Mouse (Mus musculus) embryonic facial prominence, embryonic 11.5 days (tissue): ENCODE results near the gene Plscr1. TPM values are rescaled to one million over a fixed set of nuclear protein-coding genes. Genes with fewer than 3 reads are reported as not detected.

Experiments
- ATAC-seq: fragments of 200-750 bp; cut with Nextera tagmentation; replicated peaks from 2 replicates; pipeline ENCODE4 v1.8.0; 2017; ENCODE audit warnings: low read depth; ENCODE audit not compliant: insufficient number of reproducible peaks, low FRiP score, low TSS enrichment
- DNase-seq: peaks from one replicate; pipeline ENCODE4 v3.0.0-alpha.2; 2015; ENCODE audit warnings: low spot score
- H3K27ac ChIP-seq: fragments of 300-500 bp; sonication (generic); replicated peaks from 2 replicates; pipeline ENCODE4 v1.5.1; 2014; ENCODE audit warnings: mild to moderate bottlenecking, low read depth, low read length, control low read depth
- H3K27me3 ChIP-seq: fragments of 300-500 bp; sonication (generic); 2 replicates; pipeline ENCODE4 v1.6.1; 2014; ENCODE audit warnings: mild to moderate bottlenecking, low read length, moderate library complexity, mixed read lengths; ENCODE audit not compliant: control insufficient read depth, insufficient read depth
- H3K36me3 ChIP-seq: fragments of 300-500 bp; sonication (generic); replicated peaks from 2 replicates; pipeline ENCODE4 v1.6.1; 2014; ENCODE audit warnings: low read depth, mild to moderate bottlenecking, low read length, moderate library complexity, mixed read lengths; ENCODE audit not compliant: control insufficient read depth, insufficient read depth
- H3K4me1 ChIP-seq: fragments of 300-500 bp; sonication (generic); 2 replicates; pipeline ENCODE4 v1.6.1; 2014; ENCODE audit warnings: low read length, mixed read lengths; ENCODE audit not compliant: control insufficient read depth, insufficient read depth
- H3K4me2 ChIP-seq: fragments of 300-500 bp; sonication (generic); 2 replicates; pipeline ENCODE4 v1.6.1; 2014; ENCODE audit warnings: low read depth, mild to moderate bottlenecking, control low read depth, low read length, moderate library complexity
- H3K4me3 ChIP-seq: fragments of 300-500 bp; sonication (generic); 2 replicates; pipeline ENCODE4 v1.5.1; 2014; ENCODE audit warnings: low read depth, low read length, control low read depth
- H3K9ac ChIP-seq: fragments of 300-500 bp; sonication (generic); replicated peaks from 2 replicates; pipeline ENCODE4 v1.6.1; 2014; ENCODE audit warnings: mild to moderate bottlenecking, control low read depth, low read length
- H3K9me3 ChIP-seq: fragments of 300-500 bp; sonication (generic); replicated peaks from 2 replicates; pipeline ENCODE4 v1.6.1; 2016; ENCODE audit warnings: mild to moderate bottlenecking, low read length, inconsistent platforms, mixed read lengths; ENCODE audit not compliant: control insufficient read depth
- WGBS: fragments of 180-500 bp; shearing (Covaris S2); extraction: QIAGEN DNeasy Blood & Tissue Kit; methylation state at CpG from one replicate; pipeline ENCODE4 v1.1.7; 2014; 5-methylcytosine and 5-hydroxymethylcytosine counted together
- polyA plus RNA-seq: library from polyadenylated mRNA; unstranded; fragments of >200 nt; fragmentation: Nextera tagmentation; extraction: Ambion mirVana; gene quantifications from 2 replicates; pipeline ENCODE4 v1.2.1, GENCODE M21; 2014

Gene Plscr1
- polyA plus RNA-seq, 1 experiment from 2014 or later = 37.1 TPM

DNA sequence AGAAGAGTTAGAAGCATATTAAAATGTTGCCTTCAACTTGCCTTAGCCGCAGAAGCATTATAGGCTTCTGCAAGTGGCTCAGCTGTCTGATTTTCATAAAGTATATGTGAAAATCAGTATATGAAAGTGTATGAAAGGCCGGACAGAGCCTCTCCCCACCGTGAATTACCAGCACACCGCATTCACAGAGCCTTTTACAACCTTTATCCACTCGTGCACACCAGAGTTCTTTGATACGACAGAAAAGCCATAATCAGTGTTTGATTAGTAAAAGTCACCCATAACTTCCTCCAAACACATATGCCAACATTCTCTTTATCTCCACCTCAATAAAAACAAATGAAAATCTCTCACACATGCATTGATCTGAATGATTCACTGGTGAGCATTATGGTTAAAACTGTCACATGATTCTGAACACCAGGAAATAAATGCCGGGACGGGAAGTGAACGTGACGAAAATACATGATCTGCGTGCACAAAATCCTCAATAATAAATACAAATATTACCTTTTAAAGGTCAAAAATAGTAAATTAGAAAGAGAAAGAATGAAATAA lies 14.6 kb upstream of the Plscr1 start:
- Histone ChIP-seq H3K27me3 (no peaks in the 10 kb centered on the region), H3K9me3 (no peaks in the 10 kb centered on the region), H3K27ac (no peak overlapping the region), H3K4me3 (no peak overlapping the region), H3K4me1 (no peaks in the 10 kb centered on the region), H3K9ac (no peak overlapping the region), H3K4me2 (no peak overlapping the region), H3K36me3 (no peaks in the 10 kb centered on the region)
- ATAC-seq = no peak
- WGBS = 90% methylated on average over 11 of the region's 11 CpGs
- DNase-seq = no peak

DNA sequence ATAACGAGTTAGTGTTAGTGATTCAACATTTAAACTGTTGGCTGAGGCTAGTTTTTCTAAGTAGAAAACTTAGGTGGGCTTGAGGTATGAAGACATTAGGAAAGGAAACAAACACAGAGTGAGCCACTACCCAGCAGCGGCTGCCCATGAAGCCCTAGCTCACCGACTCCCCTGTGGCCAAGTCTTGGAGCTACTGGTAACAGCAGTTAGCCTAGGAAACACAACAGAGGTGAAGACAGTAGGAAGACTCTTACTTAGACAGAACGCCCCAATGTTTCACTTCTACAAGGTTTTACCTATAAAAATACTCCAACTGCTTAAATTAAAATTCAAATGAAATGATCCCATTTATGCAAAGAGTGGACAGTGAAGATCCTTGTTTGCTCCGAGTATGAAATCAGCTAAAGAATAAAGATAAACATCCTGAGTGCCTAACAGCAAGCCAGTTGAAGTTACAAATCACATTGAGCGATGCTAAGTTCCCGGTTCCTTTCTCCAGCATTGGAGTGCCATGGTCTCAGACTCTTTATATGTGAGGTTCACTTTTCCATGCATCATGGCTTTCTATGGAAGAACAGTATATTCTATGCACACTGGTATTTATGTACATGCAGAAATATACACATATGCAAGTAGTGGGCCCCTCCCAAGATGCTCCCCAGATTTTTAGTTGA lies 640 bp upstream of the Plscr1 start:
- no peak overlapping the region for H3K9ac ChIP-seq
- H3K27me3 ChIP-seq = no peaks in the 10 kb centered on the region
- no peak overlapping the region for H3K4me2 ChIP-seq
- H3K4me1 ChIP-seq = no peaks in the 10 kb centered on the region
- no peak overlapping the region for H3K4me3 ChIP-seq
- WGBS = 80% methylated on average over 7 of the region's 7 CpGs
- no peaks in the 10 kb centered on the region for H3K36me3 ChIP-seq
- DNase-seq (no peak), ATAC-seq (no peak)
- no peaks in the 10 kb centered on the region for H3K9me3 ChIP-seq
- H3K27ac ChIP-seq = no peak overlapping the region

DNA sequence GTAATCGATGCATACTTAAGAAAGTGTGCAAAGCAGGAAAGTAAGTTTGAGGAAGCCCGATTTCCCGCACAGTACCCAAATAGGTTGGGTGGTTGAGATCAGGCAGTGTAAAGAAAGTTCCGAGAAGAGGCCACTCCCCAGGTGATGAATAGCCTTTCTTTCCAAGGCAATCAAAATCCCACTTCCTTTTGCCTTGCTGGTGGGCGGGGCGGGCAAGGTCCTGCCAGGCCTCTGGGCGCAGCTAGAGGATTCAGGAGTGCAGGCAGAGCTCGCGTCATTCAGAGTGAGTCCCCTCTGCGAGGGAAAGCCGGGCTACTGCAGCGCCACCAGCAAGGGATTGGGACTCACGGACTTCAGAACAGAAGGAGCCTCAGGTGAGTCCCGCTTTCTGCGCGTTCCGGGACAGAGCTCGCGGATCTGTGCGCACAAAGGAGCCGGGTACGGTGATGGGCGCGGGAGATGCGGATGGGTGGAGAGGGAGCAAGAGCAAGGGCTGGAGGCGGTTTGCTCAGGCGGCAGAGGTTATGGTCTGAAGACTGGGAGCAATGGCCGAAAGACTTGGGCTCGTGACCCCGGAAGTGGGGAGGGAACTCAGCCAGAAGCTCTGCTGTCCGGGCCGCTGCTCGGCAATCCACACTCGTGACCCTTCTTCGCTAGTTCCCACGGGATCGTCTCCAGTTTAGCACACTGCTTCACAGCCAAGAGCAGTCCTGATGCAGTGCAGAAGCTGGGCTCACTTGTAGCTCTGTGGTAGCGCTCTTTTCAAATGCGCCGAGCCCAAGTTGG lies 630 bp downstream of the Plscr1 start:
- DNase-seq (peak; percentile 84), ATAC-seq (peak; percentile 94)
- Histone ChIP-seq H3K9me3 (no peaks in the 10 kb centered on the region), H3K4me2 (peak overlapping the region; percentile 15), H3K4me3 (peak overlapping the region; percentile 30), H3K27ac (peak overlapping the region; percentile 74), H3K9ac (peak overlapping the region; percentile 76), H3K27me3 (no peaks in the 10 kb centered on the region), H3K4me1 (no peaks in the 10 kb centered on the region), H3K36me3 (no peaks in the 10 kb centered on the region)
- WGBS = under 1% methylated on average over 40 of the region's 40 CpGs

DNA sequence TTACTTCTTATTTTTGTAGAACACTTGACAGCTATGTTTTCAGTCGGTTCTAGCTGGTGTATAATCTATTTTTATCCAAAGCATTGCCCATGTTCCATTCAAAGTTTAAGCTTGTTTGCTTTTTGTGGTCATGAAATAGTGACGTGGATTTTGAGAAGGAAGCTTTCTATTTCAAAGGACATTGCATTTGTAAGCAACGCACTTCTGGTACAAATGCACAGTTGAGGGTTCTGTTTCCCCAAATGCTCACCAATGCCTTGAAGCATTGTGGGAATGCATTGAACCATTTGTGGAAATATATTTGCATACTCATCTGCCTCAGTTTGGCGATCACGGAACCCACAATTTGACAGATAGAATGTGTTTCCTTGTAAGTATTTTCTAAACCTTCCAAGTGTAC lies 3.2 kb downstream of the Plscr1 start:
- Histone ChIP-seq H3K9me3 (no peaks in the 10 kb centered on the region), H3K27me3 (no peaks in the 10 kb centered on the region), H3K27ac (no peak overlapping the region), H3K4me3 (no peak overlapping the region), H3K4me1 (no peaks in the 10 kb centered on the region), H3K4me2 (no peak overlapping the region), H3K9ac (no peak overlapping the region), H3K36me3 (no peaks in the 10 kb centered on the region)
- ATAC-seq (no peak), DNase-seq (no peak)
- WGBS = 91% methylated on average over 5 of the region's 5 CpGs

DNA sequence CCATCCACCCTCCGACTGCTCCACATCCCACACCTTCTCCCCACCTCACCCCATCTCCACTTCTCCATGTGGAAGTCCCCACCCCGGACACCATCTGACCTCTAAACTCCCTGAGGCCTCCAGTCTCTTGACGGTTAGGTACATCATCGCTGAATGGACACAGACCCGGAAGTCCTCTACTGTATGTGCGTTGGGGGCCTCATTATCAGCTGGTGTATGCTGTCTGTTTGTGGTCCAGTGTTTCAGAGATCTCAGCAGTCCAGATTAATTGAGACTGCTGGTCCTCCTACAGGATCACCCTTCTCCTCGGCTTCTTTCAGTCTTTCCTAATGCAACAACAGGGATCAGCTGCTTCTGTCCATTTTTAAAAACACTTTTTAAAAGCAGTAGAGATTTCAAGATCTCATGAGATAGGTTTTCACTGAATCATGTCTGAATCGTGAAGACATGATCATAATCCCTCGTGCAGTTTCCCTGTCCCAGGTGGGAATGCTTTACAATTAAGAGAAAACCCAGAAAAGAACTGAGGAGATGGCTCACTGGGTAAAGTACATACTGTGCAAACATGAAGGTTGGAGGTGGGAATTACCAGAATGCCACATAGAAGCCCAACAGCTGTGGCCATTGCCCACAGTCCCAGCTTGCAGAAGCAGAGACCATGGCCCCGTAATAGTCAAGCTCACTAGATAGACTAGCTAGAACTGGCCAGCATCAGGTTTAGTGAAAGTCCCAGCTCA lies 4.2 kb downstream of the Plscr1 start:
- Histone ChIP-seq H3K27me3 (no peaks in the 10 kb centered on the region), H3K4me1 (no peaks in the 10 kb centered on the region), H3K27ac (no peak overlapping the region), H3K4me2 (no peak overlapping the region), H3K9me3 (no peaks in the 10 kb centered on the region), H3K4me3 (no peak overlapping the region), H3K36me3 (no peaks in the 10 kb centered on the region), H3K9ac (no peak overlapping the region)
- WGBS = 92% methylated on average over 10 of the region's 10 CpGs
- DNase-seq (no peak), ATAC-seq (no peak)

DNA sequence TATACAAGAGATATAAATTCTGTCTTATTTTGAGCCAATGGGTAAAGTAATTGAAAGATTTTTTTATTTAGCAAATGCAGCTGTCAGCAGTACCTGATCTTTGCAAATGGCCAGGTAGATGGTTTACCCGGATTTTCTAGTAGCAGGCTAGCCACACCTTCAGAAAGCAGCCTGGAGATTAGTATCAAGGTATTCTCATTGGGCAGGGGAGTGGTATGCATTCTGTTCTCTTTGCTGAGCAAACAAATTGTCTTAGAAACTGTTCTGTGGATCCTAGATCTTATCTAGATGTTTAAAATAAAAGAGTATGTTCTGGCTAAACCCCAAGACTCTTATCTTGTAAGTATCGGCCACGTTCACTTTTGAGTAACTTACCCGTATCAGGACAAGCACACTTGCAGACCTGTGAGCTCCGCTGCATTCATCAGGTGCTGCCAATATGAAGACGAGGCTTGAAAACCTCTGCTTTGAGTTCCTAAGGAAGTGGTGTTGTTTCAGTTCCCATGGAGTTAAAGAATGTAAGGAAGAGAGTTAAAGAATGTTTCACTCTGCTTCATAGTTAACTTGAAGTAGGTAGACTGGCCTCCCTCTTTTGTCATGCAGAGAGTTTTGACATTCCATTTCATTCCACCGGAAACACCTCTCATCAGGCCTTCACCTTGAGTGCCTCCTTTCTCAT lies 11.1 kb downstream of the Plscr1 start:
- Histone ChIP-seq H3K9me3 (no peaks in the 10 kb centered on the region), H3K27me3 (no peaks in the 10 kb centered on the region), H3K27ac (no peak overlapping the region), H3K4me2 (no peak overlapping the region), H3K4me3 (no peak overlapping the region), H3K9ac (no peak overlapping the region), H3K36me3 (no peaks in the 10 kb centered on the region), H3K4me1 (no peaks in the 10 kb centered on the region)
- ATAC-seq (no peak), DNase-seq (no peak)
- WGBS = 73% methylated on average over 7 of the region's 7 CpGs

DNA sequence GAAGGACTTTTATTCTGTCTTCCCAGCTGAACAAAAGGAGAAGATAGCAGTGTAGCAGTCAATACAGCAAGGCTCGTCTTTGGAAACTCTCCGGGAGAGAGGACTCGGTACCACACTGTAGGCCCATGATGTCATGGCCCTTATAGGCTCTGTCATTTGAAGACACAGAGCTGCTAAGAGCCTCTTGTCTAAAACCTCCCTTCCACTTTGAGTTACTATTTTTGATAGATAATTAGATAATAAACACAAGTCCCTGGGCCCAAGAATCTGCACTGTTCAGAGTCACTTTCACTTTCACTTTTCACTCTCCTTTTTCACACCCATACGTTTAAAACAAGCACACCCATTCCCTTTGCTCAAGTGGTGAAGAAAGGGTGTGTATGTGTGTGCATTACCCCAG lies 16.2 kb downstream of the Plscr1 start:
- Histone ChIP-seq H3K4me2 (no peak overlapping the region), H3K4me1 (no peaks in the 10 kb centered on the region), H3K27me3 (no peaks in the 10 kb centered on the region), H3K9me3 (no peaks in the 10 kb centered on the region), H3K9ac (no peak overlapping the region), H3K27ac (no peak overlapping the region), H3K36me3 (no peaks in the 10 kb centered on the region), H3K4me3 (no peak overlapping the region)
- WGBS = 90% methylated on average over 4 of the region's 4 CpGs
- no peak for DNase-seq
- ATAC-seq = no peak
